Comparison of ENCODE assay signal across 8 mouse cellular contexts in genomic region chr15:79879319-79879718, GRCm38 (mm10). TPM values are rescaled to one million over a fixed set of nuclear protein-coding genes. Genes with fewer than 3 reads are reported as not detected.
DNase-seq lines count a peak whose midpoint lies in the region; ATAC-seq and TF ChIP-seq lines count a peak whose summit lies in the region.

No protein-coding gene starts in this region.

- TF ChIP-seq EP300 in liver, postnatal 0 days (IDR thresholded peaks at IDR 0.05; ENCODE audit: low read depth), result no peak; the same call in 1 of the 2 replicates

- WGBS in liver, embryonic 12.5 days (ENCODE audit: insufficient replicate concordance), result 45% methylated on average over 13 of the region's 13 CpGs
- WGBS in kidney, postnatal 0 days, result 21% methylated on average over 13 of the region's 13 CpGs
- WGBS in liver, postnatal 0 days (ENCODE audit: insufficient replicate concordance), result 50% methylated on average over 13 of the region's 13 CpGs

- H3K27ac ChIP-seq in liver, embryonic 12.5 days, result no peak overlapping the region
- peak overlapping the region; percentile 88 for H3K27ac ChIP-seq in kidney, postnatal 0 days
- H3K27ac ChIP-seq in liver, postnatal 0 days (ENCODE audit: low read depth), result no peak overlapping the region; the same call in 1 of the 2 replicates

- no peak overlapping the region for H3K9ac ChIP-seq in liver, embryonic 12.5 days
- H3K9ac ChIP-seq in kidney, postnatal 0 days (ENCODE audit: low read depth, low read length), result no peak overlapping the region
- H3K9ac ChIP-seq in liver, postnatal 0 days (replicated peaks), result no peak overlapping the region

- no peak for ATAC-seq in liver, embryonic 12.5 days
- ATAC-seq in kidney, postnatal 0 days (replicated peaks; ENCODE audit: low FRiP score, low read depth), result no peak; the same call in 1 of the 2 replicates
- peak; percentile 28 for ATAC-seq in liver, postnatal 0 days

- H3K4me3 ChIP-seq in liver, embryonic 12.5 days, result no peak overlapping the region
- H3K4me3 ChIP-seq in kidney, postnatal 0 days (replicated peaks; ENCODE audit: low read depth, low read length), result 0 out of 2 replicates have a peak overlapping the region, but pooled peaks have one; percentile 4
- no peak overlapping the region for H3K4me3 ChIP-seq in liver, postnatal 0 days (ENCODE audit: low read depth, low read length)

- no peak for TF ChIP-seq CTCF in kidney, postnatal 0 days (IDR thresholded peaks at IDR 0.05; ENCODE audit: low read depth)
- no peak for TF ChIP-seq CTCF in liver, postnatal 0 days (IDR thresholded peaks at IDR 0.05; ENCODE audit: low read depth)

- peak; percentile 44 for DNase-seq in liver
- DNase-seq in cerebellum, postnatal 36 days, result peak; percentile 58 to 60
- DNase-seq in heart, adult 8-10 months (ENCODE audit: low spot score), result peak; percentile 94
- DNase-seq in kidney, postnatal 0 days (ENCODE audit: low spot score), result peak; percentile 83
- DNase-seq in liver, postnatal 0 days, result peak; percentile 31
- DNase-seq in right cerebral cortex, postnatal 4 days, result peak; percentile 59
- DNase-seq in spleen, postnatal 14 days (ENCODE audit: low spot score in 2 of 2), result no peak

- H3K36me3 ChIP-seq in liver, embryonic 12.5 days, result no peaks in the 10 kb centered on the region
- no peaks in the 10 kb centered on the region for H3K36me3 ChIP-seq in kidney, postnatal 0 days (ENCODE audit: insufficient read depth, low read length)
- H3K36me3 ChIP-seq in liver, postnatal 0 days (replicated peaks; ENCODE audit: insufficient read depth, low read length), result no peaks in the 10 kb centered on the region

- no peak overlapping the region for H3K4me2 ChIP-seq in liver, embryonic 12.5 days
- peak overlapping the region; percentile 35 for H3K4me2 ChIP-seq in kidney, postnatal 0 days (ENCODE audit: low read length)
- no peak overlapping the region for H3K4me2 ChIP-seq in liver, postnatal 0 days (ENCODE audit: low read depth, low read length)

- H3K9me3 ChIP-seq in liver, embryonic 12.5 days (replicated peaks), result no peaks in the 10 kb centered on the region
- H3K9me3 ChIP-seq in kidney, postnatal 0 days (replicated peaks; ENCODE audit: low read length), result no peaks in the 10 kb centered on the region
- H3K9me3 ChIP-seq in liver, postnatal 0 days (ENCODE audit: low read length), result no peaks in the 10 kb centered on the region

- peaks cover 28% of the 10 kb centered on the region for H3K27me3 ChIP-seq in liver, embryonic 12.5 days (replicated peaks)
- no peaks in the 10 kb centered on the region for H3K27me3 ChIP-seq in kidney, postnatal 0 days (ENCODE audit: insufficient read depth, low read length)
- peaks cover 3% of the 10 kb centered on the region; the same call in 1 of the 2 replicates for H3K27me3 ChIP-seq in liver, postnatal 0 days (ENCODE audit: insufficient read depth, low read length)

- peaks cover 8% of the 10 kb centered on the region for H3K4me1 ChIP-seq in liver, embryonic 12.5 days
- H3K4me1 ChIP-seq in kidney, postnatal 0 days (replicated peaks; ENCODE audit: insufficient read depth, low read length), result peaks cover 13% of the 10 kb centered on the region; the same call in 1 of the 2 replicates
- H3K4me1 ChIP-seq in liver, postnatal 0 days (ENCODE audit: insufficient read depth), result peaks cover 8% of the 10 kb centered on the region; the same call in 1 of the 2 replicates

RNA-seq across cellular contexts. Expression of gene Apobec3, which starts 12.1 kb away (rescaled TPM):
- 54.7 and 57.4 TPM in 2 replicates for polyA plus RNA-seq in liver, embryonic 12.5 days (2016; fragmentation: Nextera tagmentation; extraction: Ambion mirVana)
- total RNA-seq in heart, adult 8-10 months (2022), result 1 to 10 TPM; 7.2 to 8.4 (median 8.0) TPM
- polyA plus RNA-seq in kidney, postnatal 0 days (2015; fragmentation: Nextera tagmentation; extraction: Ambion mirVana), result 26.1 and 26.4 TPM in 2 replicates
- 34.6 and 38.1 TPM in 2 replicates for polyA plus RNA-seq in liver, postnatal 0 days (2015; fragmentation: Nextera tagmentation; extraction: Ambion mirVana)

RNA-seq across cellular contexts. Expression of gene Cbx6, which starts 44.8 kb away (rescaled TPM):
- polyA plus RNA-seq in liver, embryonic 12.5 days (2016; fragmentation: Nextera tagmentation; extraction: Ambion mirVana), result 11.2 and 11.7 TPM in 2 replicates
- 10 to 100 TPM; 15.5 to 20.3 (median 18.9) TPM for total RNA-seq in heart, adult 8-10 months (2022)
- 39.0 and 46.6 TPM in 2 replicates for polyA plus RNA-seq in kidney, postnatal 0 days (2015; fragmentation: Nextera tagmentation; extraction: Ambion mirVana)
- 3.9 and 4.4 TPM in 2 replicates for polyA plus RNA-seq in liver, postnatal 0 days (2015; fragmentation: Nextera tagmentation; extraction: Ambion mirVana)

RNA-seq across cellular contexts. Expression of gene Npcd, which starts 45.3 kb away (rescaled TPM):
- not detected in 2 replicates for polyA plus RNA-seq in liver, embryonic 12.5 days (2016; fragmentation: Nextera tagmentation; extraction: Ambion mirVana)
- total RNA-seq in heart, adult 8-10 months (2022), result under 1 TPM in 3 of 4 experiments, not detected in 1; 0.33 to 0.69 (median 0.47) TPM
- polyA plus RNA-seq in kidney, postnatal 0 days (2015; fragmentation: Nextera tagmentation; extraction: Ambion mirVana), result 0.28 TPM in 1 of 2 replicates, not detected in the other
- not detected in 2 replicates for polyA plus RNA-seq in liver, postnatal 0 days (2015; fragmentation: Nextera tagmentation; extraction: Ambion mirVana)

Comparison
In these comparisons a context has a peak if more than half of its experiments do, and no peak if none do; other contexts are left out.
1. DNase-seq: peak in liver (single experiment), cerebellum, postnatal 36 days (2 of 2), heart, adult 8-10 months (single experiment), kidney, postnatal 0 days (single experiment), liver, postnatal 0 days (single experiment) and right cerebral cortex, postnatal 4 days (single experiment); none in spleen, postnatal 14 days (0 of 2).